Mouse (Mus musculus) heart, embryonic 11.5 days (tissue): ENCODE measurements around the gene Bahd1. TPM values are rescaled to one million over a fixed set of nuclear protein-coding genes. Genes with fewer than 3 reads are reported as not detected.

Experiments used
- ATAC-seq: fragments of 200-750 bp; cut with Nextera tagmentation; replicated peaks from 2 replicates; pipeline ENCODE4 v1.8.0; 2017; ENCODE audit warnings: moderate library complexity; ENCODE audit not compliant: insufficient number of reproducible peaks, low FRiP score, low TSS enrichment
- H3K27ac ChIP-seq: fragments of 300-500 bp; sonication (generic); 2 replicates; pipeline ENCODE4 v1.5.1; 2014; ENCODE audit warnings: mild to moderate bottlenecking, low read depth, low read length
- H3K27me3 ChIP-seq: fragments of 300-500 bp; sonication (generic); 2 replicates; pipeline ENCODE4 v1.6.1; 2014; ENCODE audit warnings: mild to moderate bottlenecking, low read length, mixed read lengths; ENCODE audit not compliant: control insufficient read depth, insufficient read depth
- H3K36me3 ChIP-seq: fragments of 300-500 bp; sonication (generic); 2 replicates; pipeline ENCODE4 v1.6.1; 2014; ENCODE audit warnings: mild to moderate bottlenecking, low read length, moderate library complexity, mixed read lengths; ENCODE audit not compliant: control insufficient read depth, insufficient read depth
- H3K4me1 ChIP-seq: fragments of 300-500 bp; sonication (generic); 2 replicates; pipeline ENCODE4 v1.6.1; 2014; ENCODE audit warnings: low read length; ENCODE audit not compliant: control insufficient read depth, insufficient read depth
- H3K4me2 ChIP-seq: fragments of 300-500 bp; sonication (generic); 2 replicates; pipeline ENCODE4 v1.6.1; 2014; ENCODE audit warnings: mild to moderate bottlenecking, moderate library complexity
- H3K4me3 ChIP-seq: fragments of 300-500 bp; sonication (generic); 2 replicates; pipeline ENCODE4 v1.5.1; 2014; ENCODE audit warnings: low read depth, low read length
- H3K9ac ChIP-seq: fragments of 300-500 bp; sonication (generic); 2 replicates; pipeline ENCODE4 v1.6.1; 2014; ENCODE audit warnings: mild to moderate bottlenecking, low read depth, low read length, moderate library complexity
- H3K9me3 ChIP-seq: fragments of 300-500 bp; sonication (generic); replicated peaks from 2 replicates; pipeline ENCODE4 v1.6.1; 2016; ENCODE audit warnings: low read length; ENCODE audit not compliant: control insufficient read depth
- whole genome bisulfite sequencing: fragments of 180-500 bp; shearing (Covaris S2); extraction: QIAGEN DNeasy Blood & Tissue Kit; methylation state at CpG from one replicate; pipeline ENCODE4 v1.1.7; 2014; ENCODE audit not compliant: insufficient replicate concordance; 5-methylcytosine and 5-hydroxymethylcytosine counted together
- polyA plus RNA-seq: library from polyadenylated mRNA; unstranded; fragments of >200 nt; fragmentation: Nextera tagmentation; extraction: Ambion mirVana; gene quantifications from 2 replicates; pipeline ENCODE4 v1.2.1, GENCODE M21; 2014

Bahd1 gene
- polyA plus RNA-seq, 1 experiment from 2014 or later: 1.1 TPM

DNA sequence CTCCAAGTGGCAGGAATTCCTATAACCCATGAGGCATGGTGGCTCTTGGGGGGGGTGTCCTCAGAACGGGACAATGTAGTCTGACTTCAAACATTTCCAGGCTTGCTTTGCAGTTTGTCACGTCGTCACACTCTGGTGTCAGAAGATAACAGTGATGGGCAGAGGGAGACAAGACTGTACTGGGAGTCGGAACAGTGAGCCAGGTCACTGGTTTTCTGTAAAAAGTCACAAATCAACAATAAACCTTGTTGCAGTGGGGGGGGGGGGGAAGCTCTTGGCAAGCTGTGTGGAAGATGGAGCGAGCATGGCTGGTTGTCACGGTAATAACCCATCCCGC is 63.5 kb downstream of the Bahd1 start:
- WGBS: 34% methylated on average over 7 of the region's 7 CpGs

DNA sequence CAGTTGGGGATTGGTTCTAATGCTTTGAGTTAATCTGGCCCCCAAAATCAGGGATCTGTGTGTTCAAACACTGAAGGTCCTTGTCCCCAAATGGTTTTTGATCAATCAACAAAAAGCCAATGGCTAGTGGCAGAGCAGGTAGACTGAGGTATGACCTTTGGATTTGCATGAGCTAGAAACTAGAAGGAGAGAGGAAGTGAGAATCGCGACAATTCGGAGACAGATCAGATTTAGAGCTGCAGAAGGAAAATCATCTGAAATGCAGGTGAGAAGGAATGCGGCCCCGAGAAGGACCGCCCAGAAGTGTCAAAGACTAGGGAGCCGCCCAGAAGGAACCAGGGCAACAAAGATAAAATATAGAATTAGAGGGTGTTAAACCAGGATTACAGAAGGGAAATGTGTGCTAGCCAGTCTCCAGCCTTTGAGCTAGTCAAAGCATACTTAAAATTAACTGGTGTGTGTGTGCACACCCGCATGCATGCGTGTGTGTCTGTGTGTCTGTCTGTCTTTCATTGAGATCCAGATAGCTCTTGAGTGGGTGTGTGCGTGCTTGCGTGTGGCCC is 69.5 kb downstream of the Bahd1 start:
- no peak overlapping the region for H3K4me2 ChIP-seq
- no peaks in the 10 kb centered on the region for H3K9me3 ChIP-seq
- H3K9ac ChIP-seq: no peak overlapping the region
- no peak for ATAC-seq
- H3K27me3 ChIP-seq: peaks cover 17% of the 10 kb centered on the region
- H3K27ac ChIP-seq: no peak overlapping the region
- no peak overlapping the region for H3K4me3 ChIP-seq
- 71% methylated on average over 11 of the region's 11 CpGs for WGBS
- no peaks in the 10 kb centered on the region for H3K4me1 ChIP-seq
- no peaks in the 10 kb centered on the region for H3K36me3 ChIP-seq

More for the DNA sequence above, 63.5 kb downstream of the Bahd1 start:
- Histone ChIP-seq H3K36me3 (no peaks in the 10 kb centered on the region), H3K27ac (no peak overlapping the region), H3K9ac (no peak overlapping the region), H3K4me3 (no peak overlapping the region), H3K4me2 (peak overlapping the region; percentile 22; the same call in 1 of the 2 replicates), H3K27me3 (no peaks in the 10 kb centered on the region), H3K9me3 (no peaks in the 10 kb centered on the region), H3K4me1 (no peaks in the 10 kb centered on the region; the same call in 1 of the 2 replicates)
- ATAC-seq: no peak

DNA sequence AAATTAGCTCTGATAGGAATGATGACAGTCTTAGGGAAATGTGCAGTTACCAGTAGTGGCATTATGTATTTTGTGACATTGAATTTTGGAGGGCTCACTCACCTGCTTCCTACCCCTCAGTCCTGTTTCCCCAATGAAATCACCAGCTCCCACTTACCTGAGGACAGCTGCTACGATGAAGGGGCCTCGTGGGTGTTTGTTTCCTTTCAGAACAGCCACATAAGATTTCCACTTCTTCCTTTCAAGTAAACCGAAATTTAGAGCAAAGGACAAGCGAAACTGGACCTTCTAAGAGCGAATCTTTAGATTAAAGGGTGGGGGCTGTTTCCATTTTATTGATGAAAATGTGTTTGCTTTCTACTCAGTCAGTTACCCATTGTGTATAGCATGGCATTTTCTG is 71.9 kb downstream of the Bahd1 start:
- no peak overlapping the region for H3K4me2 ChIP-seq

DNA sequence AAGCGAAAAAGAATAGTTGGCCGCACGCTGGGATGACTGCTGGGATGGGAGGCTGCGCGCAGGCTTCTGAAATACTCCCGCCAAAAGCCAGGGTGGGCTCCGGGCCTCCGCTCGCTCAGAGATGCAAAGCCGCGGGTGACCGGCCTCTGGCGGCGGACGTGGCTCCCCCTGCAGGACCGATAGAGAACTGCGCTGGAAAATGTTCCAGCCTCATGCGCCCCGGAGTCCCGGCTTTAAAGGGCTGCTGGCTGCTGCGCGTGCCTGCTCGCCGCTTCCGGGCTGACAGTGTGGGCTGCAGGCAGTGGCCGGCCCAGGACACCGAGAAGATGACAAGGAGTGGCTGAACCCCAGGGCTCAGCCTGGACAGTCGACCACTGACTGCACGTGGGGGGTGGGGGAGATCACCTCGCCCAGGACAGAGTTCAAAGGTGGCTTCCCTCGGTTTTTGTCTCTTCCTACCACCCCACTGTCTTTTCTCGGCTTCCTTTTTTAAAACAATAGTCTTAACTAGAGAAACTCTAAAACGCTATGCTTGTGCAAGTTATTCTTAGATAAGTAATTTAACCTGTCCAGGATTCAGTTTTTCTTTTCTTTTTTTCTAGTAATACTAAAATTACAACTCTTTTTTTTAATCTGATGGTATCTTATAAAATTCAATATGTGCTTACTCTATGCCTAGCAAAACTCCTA is 72.7 kb downstream of the Bahd1 start:
- peak overlapping the region; percentile 36 for H3K4me3 ChIP-seq
- no peak overlapping the region for H3K27ac ChIP-seq
- ATAC-seq: peak; percentile 75; the same call in 1 of the 2 replicates
- peak overlapping the region; percentile 81 for H3K4me2 ChIP-seq
- 1% methylated on average over 33 of the region's 33 CpGs for WGBS
- H3K9me3 ChIP-seq: no peaks in the 10 kb centered on the region
- 0 out of 2 replicates have a peak, but pooled peaks cover 10% of the 10 kb centered on the region for H3K4me1 ChIP-seq
- no peaks in the 10 kb centered on the region for H3K36me3 ChIP-seq
- peak overlapping the region; percentile 61 for H3K9ac ChIP-seq
- H3K27me3 ChIP-seq: peaks cover 26% of the 10 kb centered on the region

More for the DNA sequence above, 71.9 kb downstream of the Bahd1 start:
- no peak overlapping the region for H3K9ac ChIP-seq
- H3K4me1 ChIP-seq: 0 out of 2 replicates have a peak, but pooled peaks cover 10% of the 10 kb centered on the region
- H3K27ac ChIP-seq: no peak overlapping the region
- peaks cover 26% of the 10 kb centered on the region for H3K27me3 ChIP-seq
- no peak for ATAC-seq
- H3K36me3 ChIP-seq: no peaks in the 10 kb centered on the region
- WGBS: 73% methylated on average over 5 of the region's 5 CpGs
- no peak overlapping the region for H3K4me3 ChIP-seq
- no peaks in the 10 kb centered on the region for H3K9me3 ChIP-seq

Other genes starting within 250 kb of the Bahd1 start
- 1.8 and 3.0 TPM in 2 replicates for gene Pak6, start 237.1 kb upstream of the Bahd1 start, polyA plus RNA-seq
- 0.66 and 0.80 TPM in 2 replicates for gene Ankrd63, start 196.4 kb upstream of the Bahd1 start, polyA plus RNA-seq
- gene Plcb2, start 171.9 kb upstream of the Bahd1 start, polyA plus RNA-seq: 0.99 and 1.4 TPM in 2 replicates
- gene Inafm2, start 154.6 kb upstream of the Bahd1 start, polyA plus RNA-seq: 45.4 and 46.7 TPM in 2 replicates
- 1.0 and 1.3 TPM in 2 replicates for gene Ccdc9b, start 137.7 kb upstream of the Bahd1 start, polyA plus RNA-seq
- not detected in 2 replicates for gene Phgr1, start 127.6 kb upstream of the Bahd1 start, polyA plus RNA-seq
- 0.21 and 0.27 TPM in 2 replicates for gene Disp2, start 120.7 kb upstream of the Bahd1 start, polyA plus RNA-seq
- gene Knstrn, start 86.4 kb upstream of the Bahd1 start, polyA plus RNA-seq: 117 and 135 TPM in 2 replicates
- 52.5 and 63.2 TPM in 2 replicates for gene Ivd, start 38.4 kb upstream of the Bahd1 start, polyA plus RNA-seq
- 19.6 and 22.3 TPM in 2 replicates for gene Chst14, start 26.1 kb downstream of the Bahd1 start, polyA plus RNA-seq
- gene Ccdc32, start 129.0 kb downstream of the Bahd1 start, polyA plus RNA-seq: 16.4 and 17.1 TPM in 2 replicates
- 4.0 and 4.8 TPM in 2 replicates for gene Rpusd2, start 134.4 kb downstream of the Bahd1 start, polyA plus RNA-seq
- gene Knl1, start 146.7 kb downstream of the Bahd1 start, polyA plus RNA-seq: 26.5 and 30.9 TPM in 2 replicates
- gene Rad51, start 212.4 kb downstream of the Bahd1 start, polyA plus RNA-seq: 33.4 and 39.6 TPM in 2 replicates